ENCODE assay signal across 8 mouse cellular contexts in genomic region chr5:74974061-74974581, GRCm38 (mm10).
DNase-seq lines count a peak whose midpoint lies in the region; ATAC-seq and TF ChIP-seq lines count a peak whose summit lies in the region.

No protein-coding gene starts in this region.

- peak overlapping the region; percentile 90 for H3K27ac ChIP-seq in kidney, embryonic 15.5 days
- H3K27ac ChIP-seq in lung, postnatal 0 days (ENCODE audit: low read length) = peak overlapping the region; percentile 76

- TF ChIP-seq CTCF in lung, postnatal 0 days (IDR thresholded peaks at IDR 0.05) = no peak

- peak; percentile 43; the same call in 1 of the 2 replicates for TF ChIP-seq EP300 in lung, postnatal 0 days (IDR thresholded peaks at IDR 0.05)

- whole genome bisulfite sequencing in kidney, embryonic 15.5 days = 50% methylated on average over 22 of the region's 22 CpGs
- 43% methylated on average over 22 of the region's 22 CpGs for WGBS in lung, postnatal 0 days

- H3K36me3 ChIP-seq in kidney, embryonic 15.5 days = no peaks in the 10 kb centered on the region
- no peaks in the 10 kb centered on the region for H3K36me3 ChIP-seq in lung, postnatal 0 days (ENCODE audit: insufficient read depth, low read length)

- peaks cover 20% of the 10 kb centered on the region for H3K4me1 ChIP-seq in kidney, embryonic 15.5 days
- peaks cover 9% of the 10 kb centered on the region; the same call in 1 of the 2 replicates for H3K4me1 ChIP-seq in lung, postnatal 0 days (ENCODE audit: insufficient read depth, low read depth, low read length)

- peak; percentile 73 for ATAC-seq in kidney, embryonic 15.5 days (replicated peaks; ENCODE audit: low FRiP score)
- peak; percentile 88 for ATAC-seq in lung, postnatal 0 days

- H3K27me3 ChIP-seq in kidney, embryonic 15.5 days = 0 out of 2 replicates have a peak, but pooled peaks cover 3% of the 10 kb centered on the region
- no peaks in the 10 kb centered on the region for H3K27me3 ChIP-seq in lung, postnatal 0 days (replicated peaks; ENCODE audit: insufficient read depth, low read length)

- no peak overlapping the region for H3K9ac ChIP-seq in kidney, embryonic 15.5 days
- no peak overlapping the region for H3K9ac ChIP-seq in lung, postnatal 0 days (replicated peaks; ENCODE audit: low read depth)

- H3K4me3 ChIP-seq in kidney, embryonic 15.5 days (replicated peaks) = no peak overlapping the region
- H3K4me3 ChIP-seq in lung, postnatal 0 days (ENCODE audit: low read depth, low read length) = no peak overlapping the region

- peak; percentile 53 for DNase-seq in adrenal gland, postnatal 14 days
- DNase-seq in heart, adult 11 months = peak; percentile 98
- peak; percentile 94 for DNase-seq in lung, postnatal 0 days (ENCODE audit: low spot score)
- peak; percentile 50 for DNase-seq in testis, postnatal 14 days (ENCODE audit: low spot score)
- DNase-seq in thymus, postnatal 25 days = no peak
- no peak for DNase-seq in cerebellum, adult 9-10 months
- no peak for DNase-seq in cerebellum, postnatal 25 days

- H3K4me2 ChIP-seq in kidney, embryonic 15.5 days = no peak overlapping the region
- H3K4me2 ChIP-seq in lung, postnatal 0 days (replicated peaks; ENCODE audit: low read depth, low read length) = no peak overlapping the region

- H3K9me3 ChIP-seq in kidney, embryonic 15.5 days (replicated peaks) = no peaks in the 10 kb centered on the region
- H3K9me3 ChIP-seq in lung, postnatal 0 days (ENCODE audit: low read length) = no peaks in the 10 kb centered on the region

Comparison
In these comparisons a context has a peak if more than half of its experiments do, and no peak if none do; other contexts are left out.
1. DNase-seq: peak in adrenal gland, postnatal 14 days (single experiment), heart, adult 11 months (single experiment), lung, postnatal 0 days (single experiment) and testis, postnatal 14 days (single experiment); none in thymus, postnatal 25 days (single experiment), cerebellum, adult 9-10 months (single experiment) and cerebellum, postnatal 25 days (0 of 2).